Mouse (Mus musculus) lung, adult 2 months (tissue): Measurements from ENCODE around the gene Glrx.

Experiments
- CTCF ChIP-seq: fragments of 200-500 bp; IDR thresholded peaks from 2 replicates; pipeline ENCODE4 v1.5.1; 2011; ENCODE audit warnings: mild to moderate bottlenecking, low read length, control low read depth; ENCODE audit not compliant: insufficient read depth
- POLR2A ChIP-seq: fragments of 200-500 bp; IDR thresholded peaks from 2 replicates; pipeline ENCODE4 v1.6.1; 2011; ENCODE audit warnings: low read depth, mild to moderate bottlenecking, control low read depth, low read length, borderline replicate concordance; ENCODE audit errors: extremely low read depth

GRCm38 (mm10) chr13:75843331-75843730, 3.7 kb downstream of the Glrx start:
- TF ChIP-seq POLR2A (no peak), CTCF (no peak)
